Mouse (Mus musculus): ENCODE results near the gene Cd47.

- TF ChIP-seq EP300 (optimal IDR thresholded peaks at IDR 0.05): no peak
- no peak for TF ChIP-seq CTCF (IDR thresholded peaks at IDR 0.05; ENCODE audit: low read depth)
Observed at GRCm38 (mm10) chr16:49955952-49956351, 155.6 kb downstream of the Cd47 start.

Data from stomach, postnatal 0 days (tissue).